Mouse (Mus musculus) frontal cortex, postnatal 36 days (tissue): ENCODE measurements at regions not wholly inside any gene's neighbourhood (a gene's known extent, or its start where the extent isn't known, plus 50 kb on each side); places are given as distances from the start of the nearest gene placed in this dataset.

Experiments used
- DNase-seq, 2 experiments: peaks; one replicate each; pipeline ENCODE4 v3.0.0; 2022; ENCODE audit warnings: low spot score in 2 of 2

DNA sequence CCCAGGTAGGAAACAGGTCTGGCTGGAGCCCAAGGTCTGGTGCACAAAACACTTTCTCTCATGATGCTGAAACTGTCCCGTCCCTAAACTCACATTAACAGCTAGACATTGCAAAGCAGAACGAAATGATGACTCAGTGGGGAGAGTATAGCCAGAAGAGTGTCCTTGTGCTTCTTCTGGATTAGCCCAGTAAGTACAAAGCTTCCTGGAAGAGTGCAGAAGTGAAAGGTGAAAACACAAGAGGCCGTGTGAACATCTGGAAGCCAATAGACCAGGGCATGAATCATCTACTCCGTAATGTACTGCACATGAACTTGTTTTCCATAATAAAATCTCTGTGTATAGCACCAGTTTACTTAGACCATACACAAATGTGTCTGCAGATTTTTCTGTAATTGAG, 194.7 kb upstream of the Gm9747 start:
- no peak for DNase-seq

DNA sequence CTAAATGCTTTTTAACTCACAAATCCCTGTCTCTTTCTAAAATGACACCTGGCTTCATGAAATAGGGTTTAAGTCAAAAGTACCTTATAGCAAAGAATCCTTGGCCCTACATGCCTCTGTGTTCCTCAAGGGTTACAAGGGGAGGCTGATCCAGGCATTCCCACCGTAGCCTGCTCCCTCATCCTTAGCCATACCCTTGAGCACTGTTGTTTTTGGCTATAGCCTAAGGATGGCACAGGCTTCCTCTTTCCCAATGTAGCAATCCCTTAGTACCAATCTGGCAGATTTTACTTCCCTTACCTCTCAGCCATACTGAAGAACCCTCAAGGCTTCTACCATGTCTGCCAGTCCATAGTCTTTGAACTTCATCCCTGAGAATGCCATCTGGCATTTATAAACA, 194.2 kb upstream of the Gm9747 start:
- DNase-seq, result no peak

DNA sequence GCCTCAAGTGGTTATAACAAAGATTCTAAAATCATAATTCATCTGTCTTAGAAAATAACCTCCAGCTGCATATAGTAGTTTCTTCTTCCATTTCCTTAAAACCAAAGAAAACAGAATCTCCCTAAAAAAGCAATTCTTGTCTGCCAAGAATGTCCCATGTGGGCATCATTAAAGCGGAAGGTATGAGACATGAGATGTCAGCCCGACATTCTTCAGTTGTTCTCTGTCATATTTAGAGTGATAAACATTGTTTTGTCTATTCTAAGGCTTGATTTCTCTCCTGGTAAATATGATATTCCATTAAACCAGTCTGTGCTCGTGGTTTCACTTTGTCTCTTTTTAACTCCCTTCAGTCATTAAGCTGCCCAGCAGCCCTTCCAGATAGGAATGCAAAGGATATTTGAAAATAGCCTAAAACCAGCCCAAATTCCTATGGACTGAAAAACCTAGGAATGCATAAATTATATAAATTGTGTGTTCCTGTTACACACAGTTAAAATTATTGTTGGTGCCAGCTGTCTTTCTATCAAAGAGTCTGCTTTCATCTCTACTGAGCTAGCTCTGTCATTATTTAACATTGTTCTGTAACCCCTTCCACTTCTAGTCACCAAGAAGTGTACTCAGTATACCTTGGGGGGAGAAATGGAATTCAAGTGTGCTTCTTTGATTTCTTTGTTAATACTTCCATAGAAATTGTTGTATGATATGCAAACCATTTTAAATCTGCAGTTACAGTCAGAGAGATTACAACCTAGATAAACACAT, 191.4 kb upstream of the Gm9747 start:
- DNase-seq, result no peak

GRCm38 (mm10) chr1:82042051-82042432, 190.9 kb upstream of the Gm9747 start:
- DNase-seq, result no peak

- no peak for DNase-seq
Observed at GRCm38 (mm10) chr1:82042527-82042926, 190.4 kb upstream of the Gm9747 start.

GRCm38 (mm10) chr1:82066291-82066690, 166.6 kb upstream of the Gm9747 start:
- DNase-seq, result no peak

DNA sequence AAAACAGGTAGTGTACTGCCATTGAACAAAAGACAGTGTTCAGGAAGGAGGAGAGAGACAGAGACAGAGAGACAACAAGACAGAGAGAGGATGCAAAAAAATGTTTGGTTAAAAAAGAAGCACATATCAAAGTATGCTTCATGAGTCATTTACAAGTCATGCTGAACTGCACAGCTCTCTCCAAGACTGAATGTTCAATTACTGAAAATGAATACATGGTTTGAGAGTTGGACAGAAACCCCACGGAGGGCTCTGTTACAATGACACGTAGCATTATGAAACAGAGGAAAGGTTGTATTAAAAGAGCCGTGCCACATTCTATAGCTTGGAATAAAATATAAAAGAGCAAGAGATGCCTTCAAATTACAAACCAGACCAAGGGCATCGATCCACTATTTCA, 164.3 kb upstream of the Gm9747 start:
- no peak for DNase-seq

- no peak for DNase-seq
Observed at GRCm38 (mm10) chr1:82070181-82071109, 162.5 kb upstream of the Gm9747 start.

DNA sequence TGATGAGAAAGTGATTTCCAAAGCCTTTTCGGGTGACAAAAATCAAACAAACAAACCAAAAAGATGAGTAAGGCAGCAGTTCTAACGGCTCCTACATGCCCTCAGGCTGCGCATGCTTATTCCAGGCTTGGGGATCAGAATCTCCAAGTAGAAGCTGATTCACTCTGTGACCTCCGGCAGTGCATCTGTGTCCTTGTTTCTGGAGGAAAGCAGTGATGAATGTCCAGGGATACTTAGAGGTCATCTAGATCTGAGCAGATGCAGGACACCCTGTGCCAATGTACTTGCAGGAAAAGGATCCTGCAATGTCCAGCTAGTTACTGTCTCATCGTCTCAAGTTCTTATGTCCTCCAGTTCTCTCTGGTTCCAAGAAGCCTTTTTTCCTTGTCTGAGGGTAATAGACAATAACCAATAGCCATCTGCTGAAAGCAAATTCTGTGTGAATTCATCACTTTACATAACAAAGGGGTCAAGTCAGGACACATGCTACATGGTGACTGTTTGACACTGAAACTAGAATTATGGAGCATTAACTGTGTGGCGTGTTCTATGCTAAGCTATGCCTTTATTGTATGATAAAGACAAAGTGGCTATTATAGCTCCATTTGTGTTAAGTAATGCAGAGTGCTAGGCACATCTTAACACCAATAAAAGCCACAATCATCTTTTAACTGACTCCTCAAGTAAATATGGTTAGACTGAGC, 143.6 kb upstream of the Gm9747 start:
- no peak for DNase-seq

GRCm38 (mm10) chr1:82095101-82095500, 137.8 kb upstream of the Gm9747 start:
- no peak for DNase-seq

DNA sequence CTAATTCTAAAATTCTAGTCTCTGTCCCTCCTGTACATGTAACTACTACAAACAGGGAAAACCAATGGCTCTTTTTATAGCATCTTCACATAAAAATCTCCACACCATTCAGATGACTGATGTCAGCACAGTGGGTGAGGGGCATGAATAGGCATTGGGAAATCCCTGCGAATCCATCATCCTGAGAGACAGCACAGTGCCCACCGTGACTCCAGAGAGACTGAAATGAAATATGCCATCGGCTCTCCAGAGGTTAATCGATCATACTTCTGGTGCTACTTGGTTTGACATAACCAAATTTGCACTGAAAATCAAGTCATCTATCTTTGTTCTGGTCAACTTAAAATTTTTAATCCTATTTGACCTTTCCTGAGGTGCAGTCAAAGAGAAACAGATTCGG, 126.2 kb upstream of the Gm9747 start:
- DNase-seq, result no peak

DNA sequence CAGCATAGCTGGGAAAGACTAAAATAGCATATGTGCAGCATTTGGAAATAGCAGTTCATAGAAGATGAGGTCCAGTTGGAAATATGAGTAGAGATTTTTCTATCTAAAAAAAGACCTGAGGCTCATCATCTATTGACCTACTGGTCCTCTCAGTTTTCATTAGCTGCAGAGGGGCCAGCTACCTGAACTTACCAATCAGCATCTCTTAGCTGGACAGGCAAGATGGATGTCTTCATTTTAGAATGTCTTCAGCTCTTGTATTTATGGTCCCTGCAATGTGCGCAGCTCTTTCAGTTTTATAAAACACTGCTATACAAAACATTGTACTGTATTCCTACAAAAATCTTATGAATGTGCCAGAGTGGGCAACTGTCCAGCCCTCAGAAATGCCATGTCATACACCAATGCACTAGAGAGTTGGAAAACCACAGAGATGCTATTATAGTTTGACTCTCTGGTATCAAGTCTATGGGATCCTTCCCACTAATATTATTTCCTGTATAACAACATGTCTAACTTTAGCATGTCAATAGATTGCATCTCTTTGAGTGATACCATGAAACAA, 122.8 kb upstream of the Gm9747 start:
- DNase-seq, result no peak

- peak in 1 of 2 experiments; percentile 40 for DNase-seq
Observed at GRCm38 (mm10) chr1:82112401-82112800, 120.5 kb upstream of the Gm9747 start.

DNA sequence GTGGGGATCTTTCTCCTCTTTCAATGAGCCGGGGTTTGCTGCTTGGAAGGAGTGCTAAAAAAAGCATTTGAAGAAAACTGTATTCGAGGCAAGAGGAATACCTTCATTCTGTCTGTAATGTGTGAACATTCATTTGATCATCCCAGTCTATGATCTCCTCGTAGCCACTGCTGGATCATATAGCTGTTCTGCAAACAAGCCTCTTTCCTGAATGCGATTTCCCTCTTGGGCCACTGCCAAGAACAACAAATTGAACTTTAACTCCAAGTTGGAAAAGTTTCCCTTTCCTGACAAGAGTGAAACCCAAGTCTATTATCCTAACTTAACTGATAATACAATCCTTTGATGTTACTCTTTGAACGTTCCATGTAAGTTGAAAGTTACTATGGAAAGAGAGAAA, 108.4 kb upstream of the Gm9747 start:
- no peak for DNase-seq

- DNase-seq, result no peak
Observed at GRCm38 (mm10) chr1:82129700-82130275, 103.1 kb upstream of the Gm9747 start.

DNA sequence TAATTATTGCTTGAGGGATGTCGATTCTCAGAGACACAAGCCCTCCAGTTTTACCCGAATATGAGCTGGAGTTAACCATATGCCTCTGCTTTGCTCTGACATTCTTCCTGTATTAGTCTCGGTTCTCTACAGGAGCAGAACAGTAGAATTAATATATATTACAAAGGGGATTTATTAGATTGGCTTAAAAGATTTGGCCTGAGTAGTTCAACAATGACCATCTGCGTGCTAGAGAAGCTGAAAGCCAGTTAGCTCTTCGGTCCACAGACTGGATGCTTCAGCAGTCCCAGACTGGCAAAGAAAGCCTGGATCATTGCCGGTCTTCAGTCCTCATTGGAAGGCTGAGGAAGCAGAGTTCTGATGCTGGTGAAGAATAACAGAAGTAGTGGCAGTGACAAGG, 100.4 kb upstream of the Gm9747 start:
- DNase-seq, result no peak

- DNase-seq, result no peak
Observed at GRCm38 (mm10) chr1:82134938-82135337, 98.0 kb upstream of the Gm9747 start.

DNA sequence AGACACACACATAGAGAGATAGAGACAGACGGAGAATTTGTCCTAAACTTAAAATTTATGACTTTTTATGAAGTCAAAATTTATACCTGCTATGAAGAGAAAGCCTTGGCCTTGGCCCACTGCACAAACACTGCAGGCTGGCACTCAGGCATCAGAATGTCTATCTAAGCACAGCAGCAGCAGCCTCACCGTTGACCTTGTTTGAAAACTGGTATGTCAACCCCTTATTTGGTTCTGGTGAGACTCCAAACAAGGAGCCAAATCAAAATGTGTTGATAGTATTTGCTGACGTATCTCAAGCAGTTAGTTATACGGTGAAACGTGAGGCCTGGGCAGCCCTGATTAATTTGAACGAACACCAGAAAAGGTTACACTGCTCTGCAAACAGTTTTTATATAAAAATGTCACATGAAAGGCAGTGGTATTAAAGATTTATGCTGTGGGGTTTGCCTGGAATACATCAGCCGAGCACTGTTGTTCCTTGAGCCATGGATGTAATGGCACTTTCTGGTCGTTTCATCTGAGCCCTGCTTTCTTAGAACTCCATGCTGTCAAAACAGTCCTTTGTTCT, 97.1 kb upstream of the Gm9747 start:
- no peak for DNase-seq

DNA sequence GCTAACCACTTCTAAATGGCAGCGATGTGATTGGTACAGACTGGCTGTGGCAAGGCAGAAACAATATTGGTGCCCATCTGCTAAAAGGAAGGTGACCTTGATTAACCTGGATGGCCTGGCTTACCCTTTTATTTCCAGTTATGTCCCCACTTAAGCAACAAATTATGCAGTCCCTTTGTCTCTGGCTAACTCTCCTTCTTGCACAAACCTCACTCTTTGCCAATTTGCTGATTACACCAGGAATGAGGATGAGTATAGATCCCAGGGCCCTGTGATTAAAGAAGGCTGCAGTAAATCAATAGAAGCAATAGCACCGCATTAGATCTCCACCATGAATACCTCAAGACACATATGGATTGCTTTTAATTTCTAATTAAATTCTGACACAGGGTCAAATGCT, 87.7 kb upstream of the Gm9747 start:
- no peak for DNase-seq

- DNase-seq, result peak; percentile 22 to 24
Observed at GRCm38 (mm10) chr1:82150219-82151128, 82.4 kb upstream of the Gm9747 start.
